Mouse (Mus musculus): ENCODE results near the gene Bcl6b.

- TF ChIP-seq POLR2A (IDR thresholded peaks at IDR 0.05; ENCODE audit: borderline replicate concordance, insufficient read depth, low read length) (no peak), CTCF (IDR thresholded peaks at IDR 0.05; ENCODE audit: borderline replicate concordance, insufficient read depth, low read depth, low read length) (no peak)
Observed at GRCm38 (mm10) chr11:70242591-70242990, 13.0 kb upstream of the Bcl6b start.

Measured in cerebellum, adult 2 months (tissue).